In genomic region chr10:8196300-8196699, GRCm38 (mm10) we compare ENCODE assay signal across 8 mouse cellular contexts.
DNase-seq lines count a peak whose midpoint lies in the region; ATAC-seq and TF ChIP-seq lines count a peak whose summit lies in the region.

No protein-coding gene starts in this region.

- no peaks in the 10 kb centered on the region for H3K36me3 ChIP-seq in forebrain, embryonic 14.5 days (ENCODE audit: control insufficient read depth, insufficient read depth, low read length)
- no peaks in the 10 kb centered on the region for H3K36me3 ChIP-seq in hindbrain, embryonic 10.5 days
- H3K36me3 ChIP-seq in liver, postnatal 0 days (replicated peaks; ENCODE audit: insufficient read depth, low read length) = no peaks in the 10 kb centered on the region
- no peaks in the 10 kb centered on the region for H3K36me3 ChIP-seq in neural tube, embryonic 15.5 days

- TF ChIP-seq EP300 in liver, postnatal 0 days (IDR thresholded peaks at IDR 0.05; ENCODE audit: low read depth) = no peak

- no peaks in the 10 kb centered on the region for H3K27me3 ChIP-seq in forebrain, embryonic 14.5 days (replicated peaks; ENCODE audit: control insufficient read depth, insufficient read depth, low read length)
- H3K27me3 ChIP-seq in hindbrain, embryonic 10.5 days (ENCODE audit: insufficient read depth, poor library complexity, severe bottlenecking) = no peaks in the 10 kb centered on the region
- H3K27me3 ChIP-seq in liver, postnatal 0 days (ENCODE audit: insufficient read depth, low read length) = no peaks in the 10 kb centered on the region
- no peaks in the 10 kb centered on the region for H3K27me3 ChIP-seq in neural tube, embryonic 15.5 days (replicated peaks)

- no peaks in the 10 kb centered on the region for H3K9me3 ChIP-seq in forebrain, embryonic 14.5 days (replicated peaks; ENCODE audit: control insufficient read depth, low read length)
- H3K9me3 ChIP-seq in hindbrain, embryonic 10.5 days = no peaks in the 10 kb centered on the region
- H3K9me3 ChIP-seq in liver, postnatal 0 days (ENCODE audit: low read length) = no peaks in the 10 kb centered on the region
- H3K9me3 ChIP-seq in neural tube, embryonic 15.5 days (replicated peaks) = no peaks in the 10 kb centered on the region

- no peak overlapping the region for H3K4me3 ChIP-seq in forebrain, embryonic 14.5 days (ENCODE audit: low read depth, low read length)
- H3K4me3 ChIP-seq in hindbrain, embryonic 10.5 days = no peak overlapping the region
- H3K4me3 ChIP-seq in layer of hippocampus, adult 2 months = no peak overlapping the region
- H3K4me3 ChIP-seq in liver, postnatal 0 days (ENCODE audit: low read depth, low read length) = no peak overlapping the region
- no peak overlapping the region for H3K4me3 ChIP-seq in neural tube, embryonic 15.5 days (replicated peaks)

- peak; percentile 99 for TF ChIP-seq CTCF in layer of hippocampus, adult 2 months (conservative IDR thresholded peaks at IDR 0.05)
- peak; percentile 84 for TF ChIP-seq CTCF in liver, postnatal 0 days (IDR thresholded peaks at IDR 0.05; ENCODE audit: low read depth)

- peak; percentile 71 for DNase-seq in Muller cell, postnatal 12 days (ENCODE audit: inconsistent ontology term)
- peak; percentile 93 for DNase-seq in forebrain, embryonic 14.5 days (ENCODE audit: low spot score)
- DNase-seq in hindbrain, embryonic 10.5 days (ENCODE audit: low spot score) = peak; percentile 73
- DNase-seq in layer of hippocampus, adult 2 months (ENCODE audit: low spot score in 2 of 2) = peak; percentile 84
- peak; percentile 68 for DNase-seq in liver, postnatal 0 days
- DNase-seq in yolk sac, embryonic 10.5 days (ENCODE audit: low spot score) = peak; percentile 76

- no peak overlapping the region for H3K9ac ChIP-seq in forebrain, embryonic 14.5 days (ENCODE audit: low read length)
- H3K9ac ChIP-seq in liver, postnatal 0 days (replicated peaks) = no peak overlapping the region
- H3K9ac ChIP-seq in neural tube, embryonic 15.5 days (replicated peaks) = no peak overlapping the region

- H3K4me2 ChIP-seq in forebrain, embryonic 14.5 days (ENCODE audit: low read length) = no peak overlapping the region
- no peak overlapping the region for H3K4me2 ChIP-seq in liver, postnatal 0 days (ENCODE audit: low read depth, low read length)
- no peak overlapping the region for H3K4me2 ChIP-seq in neural tube, embryonic 15.5 days

- H3K4me1 ChIP-seq in forebrain, embryonic 14.5 days (ENCODE audit: control insufficient read depth, insufficient read depth, low read length) = peaks cover 6% of the 10 kb centered on the region; the same call in 1 of the 2 replicates
- peaks cover 16% of the 10 kb centered on the region for H3K4me1 ChIP-seq in hindbrain, embryonic 10.5 days (replicated peaks)
- H3K4me1 ChIP-seq in liver, postnatal 0 days (ENCODE audit: insufficient read depth) = 0 out of 2 replicates have a peak, but pooled peaks cover 4% of the 10 kb centered on the region
- H3K4me1 ChIP-seq in neural tube, embryonic 15.5 days = 0 out of 2 replicates have a peak, but pooled peaks cover 4% of the 10 kb centered on the region

- peak; percentile 86 for ATAC-seq in cerebellum, adult (ENCODE audit: insufficient number of reproducible peaks, low FRiP score, low TSS enrichment)
- ATAC-seq in forebrain, embryonic 14.5 days = peak; percentile 94
- peak; percentile 87 for ATAC-seq in liver, postnatal 0 days
- ATAC-seq in neural tube, embryonic 15.5 days (ENCODE audit: low FRiP score) = peak; percentile 89

- 3% methylated on average over 2 of the region's 2 CpGs for WGBS in forebrain, embryonic 14.5 days
- WGBS in hindbrain, embryonic 10.5 days = 8% methylated on average over 2 of the region's 2 CpGs
- 7% methylated on average over 2 of the region's 2 CpGs for WGBS in liver, postnatal 0 days (ENCODE audit: insufficient replicate concordance)
- 7% methylated on average over 2 of the region's 2 CpGs for whole genome bisulfite sequencing in neural tube, embryonic 15.5 days

- H3K27ac ChIP-seq in forebrain, embryonic 14.5 days (ENCODE audit: low read depth, low read length) = no peak overlapping the region
- no peak overlapping the region for H3K27ac ChIP-seq in hindbrain, embryonic 10.5 days
- no peak overlapping the region for H3K27ac ChIP-seq in layer of hippocampus, adult 2 months
- H3K27ac ChIP-seq in liver, postnatal 0 days (ENCODE audit: low read depth) = no peak overlapping the region
- no peak overlapping the region for H3K27ac ChIP-seq in neural tube, embryonic 15.5 days (replicated peaks)
